Mouse (Mus musculus) lung, adult 2 months (tissue): ENCODE measurements around the gene Ubc.
"Not testable (repeated sequence)": the region's sequence is repeated elsewhere in the genome, so short reads cannot be mapped to it uniquely, and the experiment has no call there.

ENCODE experiments used
- CTCF ChIP-seq: fragments of 200-500 bp; IDR thresholded peaks from 2 replicates; pipeline ENCODE4 v1.5.1; 2011; ENCODE audit warnings: mild to moderate bottlenecking, low read length, control low read depth; ENCODE audit not compliant: insufficient read depth
- POLR2A ChIP-seq: fragments of 200-500 bp; IDR thresholded peaks from 2 replicates; pipeline ENCODE4 v1.6.1; 2011; ENCODE audit warnings: low read depth, mild to moderate bottlenecking, control low read depth, low read length, borderline replicate concordance; ENCODE audit errors: extremely low read depth

- not testable (repeated sequence) for TF ChIP-seq POLR2A, CTCF
Observed at GRCm38 (mm10) chr5:125432324-125432723, 42.3 kb upstream of the Ubc start.
